Mouse (Mus musculus) lung, postnatal 0 days (tissue): ENCODE measurements around the gene Dpp9.

Experiments used
- CTCF ChIP-seq: IDR thresholded peaks from 2 replicates; pipeline ENCODE4 v1.5.1; 2016; ENCODE audit warnings: antibody characterized with exemption, mild to moderate bottlenecking
- EP300 ChIP-seq: IDR thresholded peaks from 2 replicates; pipeline ENCODE4 v1.6.1; 2016; ENCODE audit warnings: antibody characterized with exemption, mild to moderate bottlenecking, control low read depth

GRCm38 (mm10) chr17:56214229-56214628 lies 4.5 kb downstream of the Dpp9 start:
- TF ChIP-seq CTCF, result no peak
- TF ChIP-seq EP300, result no peak
